Mouse (Mus musculus): Measurements from ENCODE around the gene Gm13420.

Gene Gm13420

DNA sequence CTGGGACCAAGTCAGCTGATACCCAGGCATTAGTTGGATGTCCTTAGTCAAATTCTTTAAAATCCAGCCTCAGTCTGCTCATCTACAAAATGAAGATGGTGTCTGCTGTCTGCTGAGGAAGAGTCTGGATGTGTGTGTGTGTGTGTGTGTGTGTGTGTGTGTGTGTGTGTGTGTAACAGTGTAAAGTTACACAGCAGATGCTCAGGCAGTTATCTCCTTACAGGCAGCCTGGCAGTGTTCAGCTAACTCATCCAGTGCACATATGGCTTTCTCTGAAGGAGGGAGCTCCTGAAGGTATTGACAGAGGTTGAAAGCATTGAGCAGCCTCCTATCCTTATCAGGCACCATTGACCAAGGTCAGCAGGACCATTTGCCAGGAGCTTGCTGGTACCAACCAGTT is 50.6 kb downstream of the Gm13420 start:
- DNase-seq: no peak

DNA sequence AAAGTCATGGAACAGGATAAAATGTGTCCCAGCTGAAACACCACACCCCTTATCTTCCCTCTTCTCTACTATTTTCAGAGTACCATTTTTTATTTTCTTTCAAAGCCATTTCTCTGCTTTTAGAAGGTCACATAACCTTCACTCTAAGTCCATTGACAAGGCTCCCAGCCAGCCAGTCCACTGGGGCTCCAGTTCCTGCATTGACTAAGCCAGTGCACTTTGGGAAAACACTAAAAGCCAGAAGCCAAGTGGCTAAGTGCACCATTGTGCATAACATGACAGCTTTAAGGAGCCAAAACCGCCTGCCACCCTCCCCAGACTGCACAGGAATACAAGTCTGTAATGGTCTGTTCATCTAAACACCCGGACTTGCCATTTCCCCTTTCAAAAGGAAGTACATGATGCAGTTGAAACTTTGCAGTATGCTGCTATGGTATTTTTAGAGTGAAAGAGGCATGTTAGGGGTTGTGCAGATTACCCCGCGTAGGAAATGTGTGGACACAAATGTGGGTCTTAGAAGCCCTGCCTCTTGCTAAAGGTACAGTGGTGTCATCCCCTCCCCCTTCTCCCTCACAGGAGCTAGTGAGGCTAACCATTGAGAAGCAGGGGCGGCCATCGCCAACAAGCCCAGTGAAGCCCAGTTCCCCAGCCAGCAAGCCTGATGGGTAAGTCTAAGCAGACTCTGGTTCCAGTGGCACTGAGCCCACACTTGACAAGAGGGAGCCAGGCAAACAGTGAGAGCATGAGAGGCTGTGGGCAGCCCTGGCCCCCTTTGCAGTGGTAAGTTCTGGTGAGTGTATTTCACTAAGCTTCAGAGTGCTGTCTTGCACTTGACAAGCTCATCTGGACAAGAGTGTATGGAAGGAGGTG is 52.8 kb downstream of the Gm13420 start:
- DNase-seq: no peak

DNA sequence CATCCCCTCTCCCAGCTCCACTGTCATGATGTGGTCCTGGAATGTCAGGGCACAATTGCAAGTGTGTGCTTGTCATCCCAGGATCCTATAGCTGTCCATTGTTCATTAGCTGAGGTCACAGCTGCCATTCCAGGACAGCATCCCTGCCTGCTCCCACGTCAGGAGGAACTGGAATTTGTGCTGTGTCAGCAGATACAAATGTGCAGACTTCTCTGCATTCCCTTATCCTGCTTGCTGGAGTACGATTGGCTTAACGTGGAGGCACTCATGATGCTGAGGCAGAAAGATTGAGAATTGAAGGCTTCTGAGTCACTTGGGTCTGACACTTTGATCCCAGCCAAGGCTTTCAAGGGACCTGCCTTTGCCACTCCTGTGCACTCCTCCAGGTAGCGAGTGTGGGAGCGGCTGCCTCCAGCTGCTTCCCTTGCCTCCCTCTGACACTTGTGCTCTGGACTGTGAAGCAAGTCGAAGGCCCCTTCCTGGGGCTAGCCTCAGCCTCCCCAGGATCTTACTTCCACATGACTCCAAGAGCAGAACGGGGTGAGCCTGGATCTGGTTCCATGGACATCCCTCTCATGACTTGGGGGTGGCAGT is 55.2 kb downstream of the Gm13420 start:
- peak; percentile 18 for DNase-seq

Measured in kidney, postnatal 14 days (tissue).